Mouse (Mus musculus): ENCODE data around the gene Sgf29.
"Not testable (repeated sequence)": the region's sequence is repeated elsewhere in the genome, so short reads cannot be mapped to it uniquely, and the experiment has no call there.

Gene Sgf29

DNA sequence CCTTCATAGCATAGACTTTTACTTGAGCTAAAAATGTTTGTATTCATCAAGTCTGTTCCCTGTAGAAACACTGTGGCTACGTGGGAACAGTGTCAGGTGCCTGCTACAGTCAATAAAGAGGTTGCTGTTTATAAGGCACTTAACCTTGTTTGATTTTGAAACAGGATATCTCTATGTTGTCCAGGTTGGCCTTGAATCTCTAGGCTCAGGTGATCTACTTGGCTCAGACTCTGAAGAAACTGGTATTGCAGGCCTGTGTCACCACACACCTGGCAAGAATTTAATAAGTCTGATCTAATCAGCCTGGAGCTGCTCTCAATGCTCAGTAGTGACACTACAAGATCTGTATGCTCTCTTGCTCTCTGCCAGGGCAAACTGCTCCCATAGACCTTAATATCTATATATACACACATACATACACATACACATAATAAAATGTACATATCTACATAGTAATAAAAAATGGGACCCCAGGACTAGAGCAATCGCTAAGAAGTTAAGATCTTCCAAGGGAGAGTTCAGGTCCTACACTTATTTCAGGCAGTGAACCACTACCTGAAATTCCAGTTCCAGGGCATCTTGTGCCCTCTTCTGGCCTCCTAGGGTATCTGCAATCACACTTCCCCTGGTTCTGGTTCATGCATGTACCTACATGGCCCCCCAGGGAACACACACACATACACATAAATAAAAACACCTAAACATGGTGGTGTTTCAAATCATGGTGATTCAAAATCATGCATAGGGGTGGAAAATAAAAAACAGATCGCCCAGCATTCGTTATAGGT, 12.2 kb upstream of the Sgf29 start:
- DNase-seq (ENCODE audit: extremely low read depth, low read depth, low spot score): peak; percentile 92

DNA sequence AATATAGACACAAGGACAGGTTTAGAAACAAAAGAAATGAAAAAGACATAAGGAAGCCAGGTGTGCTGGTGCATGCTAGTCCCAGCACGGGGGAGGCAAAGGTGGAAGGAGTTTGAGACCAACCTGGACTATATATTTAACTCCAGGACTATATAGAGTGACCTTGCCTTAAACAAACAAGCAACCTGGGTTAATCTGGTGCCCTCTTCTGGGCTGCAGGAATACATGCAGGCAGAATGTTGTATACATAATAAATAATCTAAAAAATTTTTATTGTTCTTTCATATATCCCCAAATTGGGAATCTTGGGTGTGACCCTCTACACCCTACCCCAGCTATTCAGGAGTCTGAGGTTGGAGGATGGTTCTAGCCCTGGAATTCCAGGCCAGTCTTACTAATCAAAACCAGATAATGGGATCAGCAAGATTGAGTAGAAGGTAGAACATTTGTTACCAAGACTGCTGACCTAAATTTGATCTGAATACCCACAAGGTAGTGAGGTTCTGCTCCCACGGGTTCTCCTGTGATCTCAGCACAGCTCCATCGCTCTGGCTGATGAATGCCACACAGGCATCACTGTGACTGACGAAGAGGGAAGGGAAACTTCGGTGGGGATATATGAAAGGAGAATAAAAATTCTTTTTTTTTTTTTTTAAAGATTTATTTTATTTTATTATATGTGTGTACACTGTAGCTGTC, 6.4 kb upstream of the Sgf29 start:
- DNase-seq (ENCODE audit: extremely low read depth, low read depth, low spot score): no peak

DNA sequence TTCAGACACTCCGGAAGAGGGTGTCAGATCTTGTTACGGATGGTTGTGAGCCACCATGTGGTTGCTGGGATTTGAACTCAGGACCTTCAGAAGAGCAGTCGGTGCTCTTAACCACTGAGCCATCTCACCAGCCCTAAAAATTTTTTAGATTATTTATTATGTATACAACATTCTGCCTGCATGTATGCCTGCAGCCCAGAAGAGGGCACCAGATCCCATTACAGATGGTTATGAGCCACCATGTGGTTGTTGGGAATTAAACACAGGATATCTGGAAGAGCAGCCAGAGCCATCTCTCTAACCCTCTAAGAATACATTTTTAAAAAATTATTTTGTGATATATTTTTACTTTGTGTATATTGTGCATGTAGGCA, 5.9 kb upstream of the Sgf29 start:
- not testable (repeated sequence) for DNase-seq (ENCODE audit: extremely low read depth, low read depth, low spot score)

DNA sequence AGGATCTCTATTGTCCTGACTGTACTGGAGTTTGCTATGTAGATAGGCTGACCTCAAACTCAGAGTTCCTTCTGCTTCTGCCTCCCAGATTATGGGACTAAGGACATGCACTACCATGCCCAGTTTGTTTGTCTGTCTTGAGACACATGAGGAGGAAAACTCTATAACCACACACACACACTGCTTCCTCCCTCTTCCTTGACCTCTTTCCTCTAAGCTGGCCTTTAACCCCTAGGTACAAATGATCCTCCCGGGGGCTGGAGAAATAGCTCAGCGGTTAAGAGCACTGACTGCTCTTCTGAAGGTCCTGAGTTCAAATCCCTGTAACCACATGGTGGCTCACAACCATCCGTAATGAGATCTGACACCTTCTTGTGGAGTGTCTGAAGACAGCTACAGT, 4.8 kb upstream of the Sgf29 start:
- DNase-seq (ENCODE audit: extremely low read depth, low read depth, low spot score): no peak

DNA sequence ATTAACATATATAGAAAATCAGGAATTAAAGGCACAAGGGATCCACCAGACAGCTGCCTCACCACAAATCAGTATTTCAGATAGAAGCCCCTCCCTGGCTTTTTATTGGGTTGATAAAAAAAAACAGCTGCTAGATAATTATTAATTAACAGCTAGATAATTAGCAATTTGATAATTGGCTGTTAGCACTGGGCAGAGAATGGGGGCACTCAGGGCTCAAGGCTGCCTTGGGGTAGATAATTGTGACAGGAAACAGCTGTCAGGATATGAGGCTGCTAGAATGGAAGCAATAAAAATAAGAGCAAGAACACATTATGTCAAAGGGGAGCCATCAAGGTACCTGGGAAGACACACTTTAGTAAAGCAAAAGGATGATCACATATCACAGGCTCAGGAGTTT, 4.2 kb upstream of the Sgf29 start:
- DNase-seq (ENCODE audit: extremely low read depth, low read depth, low spot score): no peak

DNA sequence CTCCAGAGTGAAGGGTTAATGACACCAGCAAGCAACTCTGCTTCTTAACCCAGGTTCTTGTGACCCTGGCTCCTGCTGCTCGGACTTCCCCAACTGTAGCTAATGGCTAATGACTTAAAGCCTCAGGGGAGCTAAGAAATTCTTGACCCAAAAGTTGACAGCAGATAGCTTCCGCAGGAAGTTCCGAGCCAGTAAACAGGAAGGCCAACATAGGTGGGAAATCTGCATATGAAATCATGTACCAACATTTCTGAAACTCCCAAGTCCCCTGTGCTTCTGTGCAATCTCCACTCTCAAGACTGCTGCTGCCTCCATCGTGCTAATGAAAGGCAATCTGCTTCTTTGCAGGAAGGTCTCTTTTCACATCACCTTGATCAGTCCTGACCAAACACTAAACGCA, 3.4 kb upstream of the Sgf29 start:
- no peak for DNase-seq (ENCODE audit: extremely low read depth, low read depth, low spot score)

DNA sequence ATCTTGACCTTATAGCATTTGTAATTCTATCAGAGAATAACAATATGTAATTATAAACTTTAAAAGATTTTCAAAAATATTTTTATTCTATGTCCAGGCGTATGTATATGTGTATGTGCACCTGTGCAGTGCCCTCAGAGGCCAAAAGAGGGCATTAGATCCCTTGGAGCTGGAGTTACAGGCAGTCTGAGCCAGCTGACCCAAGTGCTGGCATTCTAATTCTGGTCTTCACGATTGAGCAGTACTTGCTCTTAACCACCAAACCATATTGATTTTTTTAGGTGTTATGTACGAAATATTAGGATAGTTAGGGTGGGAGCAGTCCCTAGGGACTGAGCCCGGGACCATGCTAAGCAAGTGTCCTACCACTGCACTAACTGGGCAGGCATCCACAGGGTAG, 623 bp upstream of the Sgf29 start:
- no peak for DNase-seq (ENCODE audit: extremely low read depth, low read depth, low spot score)

DNA sequence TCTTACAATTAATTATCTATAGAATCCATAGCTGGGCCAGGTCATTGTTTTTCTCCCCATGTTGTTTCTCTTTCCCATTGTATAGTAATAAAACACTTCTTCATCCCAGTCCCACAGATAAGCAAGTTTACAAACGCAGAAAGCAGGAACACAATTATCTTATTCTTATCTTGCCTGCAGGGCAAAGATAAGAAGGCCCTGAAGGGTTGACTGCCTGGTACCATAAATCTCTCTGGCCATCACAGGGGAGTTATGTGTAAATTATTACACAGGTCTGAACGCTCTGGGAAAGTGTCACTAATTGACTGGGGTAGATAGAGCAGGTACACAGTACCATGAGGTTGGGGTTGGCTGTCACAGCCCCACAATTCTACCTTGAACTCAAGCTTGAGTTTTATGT, 1.7 kb downstream of the Sgf29 start:
- no peak for DNase-seq (ENCODE audit: extremely low read depth, low read depth, low spot score)

DNA sequence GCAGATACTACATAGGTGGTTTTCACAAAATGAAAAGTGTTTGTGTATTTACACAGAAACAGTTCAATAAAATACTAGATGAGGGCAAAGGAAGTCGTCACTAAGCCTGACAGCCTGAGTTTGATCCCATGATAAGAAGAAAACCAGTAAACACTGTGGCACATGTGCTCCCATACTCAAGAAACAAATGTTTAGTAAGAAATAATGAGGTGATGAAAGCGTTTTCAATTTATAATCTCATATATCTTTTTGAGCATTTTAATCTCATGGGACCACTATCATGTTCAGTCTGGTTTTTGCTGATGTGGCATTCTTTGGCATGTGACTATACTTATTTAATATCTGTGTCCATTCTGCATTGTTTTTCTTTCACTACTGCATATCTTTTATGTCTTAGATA, 4.9 kb downstream of the Sgf29 start:
- no peak for DNase-seq (ENCODE audit: extremely low read depth, low read depth, low spot score)

DNA sequence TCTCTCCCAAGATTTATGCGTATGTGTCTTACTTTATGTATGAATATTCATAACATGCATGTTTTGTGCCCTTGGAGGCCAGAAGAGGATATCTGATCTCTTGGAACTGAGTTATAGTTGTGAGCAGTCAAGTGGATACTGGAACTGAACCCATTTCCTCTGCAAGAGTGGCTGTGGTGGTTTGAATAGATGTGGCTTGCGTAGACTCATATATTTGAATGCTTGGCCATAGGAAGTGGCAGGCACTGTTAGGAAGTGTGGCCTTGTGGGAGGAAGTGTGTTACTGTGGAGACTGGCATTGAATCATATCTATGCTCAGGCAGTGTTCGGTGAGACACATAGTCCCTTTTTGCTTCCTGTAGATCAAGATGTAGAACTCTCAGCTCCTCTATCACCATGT, 6.6 kb downstream of the Sgf29 start:
- DNase-seq (ENCODE audit: extremely low read depth, low read depth, low spot score): no peak

DNA sequence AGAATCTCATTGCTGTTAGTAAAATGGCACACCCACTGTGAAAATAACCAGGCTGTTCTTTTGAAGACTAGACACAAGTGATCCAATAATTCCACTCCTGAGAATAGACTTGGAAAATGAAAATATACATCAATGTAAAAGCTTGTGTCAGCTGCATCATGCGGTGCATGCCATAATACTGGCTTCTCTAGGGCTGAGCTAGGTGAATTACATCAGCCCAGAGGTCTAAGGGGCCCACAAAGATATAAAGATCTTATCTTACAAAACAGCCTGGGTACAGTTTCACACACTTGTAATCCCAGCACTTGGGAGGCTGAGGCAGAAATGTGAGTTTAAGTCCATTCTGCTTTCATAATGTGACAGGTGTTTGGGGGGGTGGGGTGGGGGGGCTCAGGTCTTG, 8.4 kb downstream of the Sgf29 start:
- DNase-seq (ENCODE audit: extremely low read depth, low read depth, low spot score): no peak

DNA sequence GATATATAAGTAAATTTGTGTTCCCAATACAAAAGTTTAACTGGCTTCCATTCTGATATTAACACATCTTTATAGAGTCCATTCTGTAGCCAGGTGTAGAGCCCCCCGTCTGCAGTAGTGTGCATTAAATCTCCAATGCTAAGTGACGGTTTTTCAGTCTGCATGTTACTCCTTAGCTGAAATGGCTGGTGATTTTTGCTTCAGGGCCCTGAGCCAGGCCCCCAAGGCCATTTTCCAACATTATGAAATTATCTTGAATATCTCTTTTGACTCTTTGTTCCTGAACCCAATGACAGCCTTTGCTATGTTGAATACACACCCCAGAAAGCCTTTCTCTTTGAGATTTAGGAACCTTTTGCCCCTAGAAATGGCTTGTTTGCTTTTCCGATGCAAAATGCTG, 10.7 kb downstream of the Sgf29 start:
- DNase-seq (ENCODE audit: extremely low read depth, low read depth, low spot score): no peak

DNA sequence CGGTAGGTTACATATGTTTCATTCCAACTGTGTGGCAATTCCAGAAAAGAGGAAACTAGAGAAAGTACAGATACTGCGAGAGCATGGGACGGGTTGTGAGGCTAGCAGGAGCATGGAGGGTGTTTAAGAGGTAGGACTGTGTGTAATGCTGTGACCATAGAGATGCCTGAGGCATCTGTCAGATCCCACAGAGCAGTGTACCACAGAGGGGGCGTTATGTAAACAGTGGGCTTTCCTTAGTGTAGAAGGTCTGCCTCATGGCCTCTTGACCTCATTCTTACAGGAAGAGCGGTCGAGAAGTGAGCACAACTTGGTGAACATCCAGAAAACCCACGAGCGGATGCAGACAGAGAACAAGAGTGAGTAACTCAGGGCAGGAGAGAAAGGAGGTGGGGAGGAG, 14.5 kb downstream of the Sgf29 start:
- DNase-seq (ENCODE audit: extremely low read depth, low read depth, low spot score): no peak

DNA sequence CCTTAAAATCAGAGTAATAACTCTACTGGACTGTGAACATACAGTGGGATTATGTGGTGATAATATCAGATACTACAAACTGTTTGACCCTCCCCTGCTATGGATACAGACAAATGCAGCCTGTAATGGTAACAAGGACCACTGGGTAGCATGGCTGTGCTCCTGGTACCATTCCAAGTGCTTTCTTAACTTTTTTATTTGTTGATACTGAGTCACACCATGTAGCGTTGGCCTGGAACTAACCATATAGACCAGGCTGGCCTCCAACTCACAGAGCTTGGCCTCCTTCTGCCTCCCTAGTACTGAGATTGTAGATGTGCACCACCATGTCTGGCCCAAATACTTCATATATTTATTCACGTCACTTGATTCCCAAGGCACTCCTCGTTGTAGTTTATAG, 16.2 kb downstream of the Sgf29 start:
- DNase-seq (ENCODE audit: extremely low read depth, low read depth, low spot score): no peak

DNA sequence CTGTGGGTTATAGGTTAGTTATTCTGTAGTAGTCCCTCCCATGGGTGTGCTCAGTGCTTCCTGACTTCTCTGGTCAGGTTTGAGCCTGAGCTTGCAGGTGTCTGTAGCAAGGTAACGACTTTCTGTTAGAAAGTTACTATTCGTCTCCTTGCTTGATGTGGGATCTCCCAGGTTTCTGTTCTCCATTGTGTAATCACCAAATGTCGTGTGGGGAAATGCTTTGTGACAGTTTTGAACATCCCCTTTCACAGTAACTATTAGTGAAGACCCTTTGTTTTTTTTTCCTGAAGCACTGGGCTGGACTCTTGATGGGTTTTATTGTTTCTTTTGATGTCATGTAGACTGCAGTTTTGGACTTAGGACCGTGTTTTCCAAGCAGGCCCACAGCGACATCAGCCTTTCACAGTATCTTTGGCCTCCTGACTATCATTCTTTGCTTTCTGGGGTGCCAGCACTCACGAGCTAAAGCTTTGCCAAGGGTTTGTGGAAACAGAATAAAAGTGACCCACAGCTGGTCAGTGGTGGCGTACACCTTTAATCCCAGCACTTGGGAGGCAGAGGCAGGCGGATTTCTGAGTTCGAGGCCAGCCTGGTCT, 18.5 kb downstream of the Sgf29 start:
- DNase-seq (ENCODE audit: extremely low read depth, low read depth, low spot score): no peak

DNA sequence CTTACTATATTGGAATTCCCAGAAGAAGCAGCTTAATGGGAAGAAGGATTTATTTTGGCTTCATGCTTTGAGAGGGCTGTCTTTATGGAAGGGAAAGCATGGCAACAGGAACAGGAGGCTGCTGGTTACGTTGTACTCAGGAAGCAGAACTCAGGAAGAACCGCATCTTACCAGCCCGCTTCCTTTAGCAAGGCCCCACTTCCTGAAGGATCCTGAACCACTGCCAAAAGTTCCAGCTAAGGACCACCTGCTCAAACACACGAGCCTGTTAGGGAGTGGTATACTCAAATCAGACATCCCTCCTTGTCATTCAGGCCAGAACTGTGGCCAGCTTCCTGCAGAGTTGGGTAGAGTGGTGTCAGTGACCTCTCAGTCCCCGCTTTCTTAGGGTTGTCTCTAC, 19.3 kb downstream of the Sgf29 start:
- no peak for DNase-seq (ENCODE audit: extremely low read depth, low read depth, low spot score)

DNA sequence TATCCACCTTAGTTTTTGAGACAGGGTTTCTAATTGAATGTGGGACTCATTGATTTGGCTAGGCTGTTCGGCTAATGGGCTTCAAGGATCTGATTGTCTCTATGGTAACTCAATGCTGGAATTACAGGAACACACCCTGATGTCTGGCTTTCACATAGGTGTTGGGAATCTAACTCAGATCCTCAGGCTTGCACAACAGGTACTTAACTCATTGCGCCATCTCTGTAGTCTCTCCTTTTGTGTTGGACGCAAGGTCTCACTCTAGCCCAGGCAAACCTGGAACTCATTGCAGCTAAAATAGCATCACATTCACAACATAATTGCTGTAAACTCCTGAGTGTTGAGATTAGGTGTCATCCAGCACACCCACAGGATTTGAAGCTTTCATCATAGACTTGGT, 21.0 kb downstream of the Sgf29 start:
- no peak for DNase-seq (ENCODE audit: extremely low read depth, low read depth, low spot score)

DNA sequence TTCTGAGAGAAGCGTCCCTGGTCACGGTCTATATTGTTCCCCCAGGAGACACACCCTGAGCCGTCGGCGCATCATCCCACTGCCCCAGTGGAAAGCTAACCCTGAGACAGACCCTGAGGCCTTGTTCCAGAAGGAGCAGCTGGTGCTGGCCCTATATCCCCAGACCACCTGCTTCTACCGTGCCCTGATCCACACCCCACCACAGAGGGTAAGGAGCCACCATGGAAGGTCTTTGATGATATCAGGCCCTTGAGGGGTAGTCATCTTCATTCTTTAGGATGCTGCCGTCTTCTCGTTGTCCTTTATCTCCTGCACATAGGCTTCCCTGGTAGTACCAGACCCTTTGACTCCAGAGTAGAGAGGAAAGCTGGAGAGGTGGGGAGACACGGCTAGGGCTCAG, 23.0 kb downstream of the Sgf29 start:
- DNase-seq (ENCODE audit: extremely low read depth, low read depth, low spot score): no peak

DNA sequence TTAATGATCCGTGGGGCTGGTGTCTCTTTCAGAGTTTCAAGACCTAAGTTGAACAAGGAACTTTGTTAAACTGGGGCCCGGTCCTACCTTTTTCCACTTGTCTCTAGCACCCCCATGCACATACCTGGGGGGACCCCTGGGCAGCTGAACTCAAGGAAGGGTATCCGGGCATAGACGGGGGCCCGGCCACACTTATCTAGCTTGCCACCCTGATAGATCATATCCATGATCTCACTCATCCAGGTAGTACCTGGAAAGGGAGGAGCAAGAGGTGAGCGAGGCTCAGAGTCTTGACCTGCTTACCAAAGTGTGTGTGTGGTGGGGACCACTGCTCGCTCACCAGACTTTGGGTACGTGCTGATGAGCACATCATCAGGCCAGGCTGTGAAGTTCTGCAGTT, 26.0 kb downstream of the Sgf29 start:
- DNase-seq (ENCODE audit: extremely low read depth, low read depth, low spot score): no peak

DNA sequence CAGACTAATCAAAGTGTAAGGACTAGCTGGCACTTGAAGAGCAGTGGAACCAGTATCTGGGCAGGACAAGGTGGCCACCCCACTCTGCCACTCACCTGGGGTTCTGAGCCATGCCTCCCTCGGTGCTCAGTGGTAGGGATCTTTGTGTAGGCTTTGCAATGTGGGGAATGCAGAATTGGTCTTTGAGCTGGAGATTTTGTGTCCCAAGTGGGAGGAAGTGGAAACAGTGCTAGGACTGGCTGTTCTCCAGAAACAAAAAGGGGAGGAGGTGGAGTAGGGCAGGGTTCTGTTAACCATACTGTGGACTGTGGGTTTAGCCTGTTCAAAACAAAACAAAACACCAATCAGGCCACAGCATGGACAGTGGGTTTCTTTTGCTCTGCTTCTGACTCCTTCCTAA, 27.1 kb downstream of the Sgf29 start, which contains the start of gene Sult1a1:
Gene Sult1a1 (minus strand): TSS at position 226 of the 400 bp plus-strand sequence.
- DNase-seq (ENCODE audit: extremely low read depth, low read depth, low spot score): no peak

DNA sequence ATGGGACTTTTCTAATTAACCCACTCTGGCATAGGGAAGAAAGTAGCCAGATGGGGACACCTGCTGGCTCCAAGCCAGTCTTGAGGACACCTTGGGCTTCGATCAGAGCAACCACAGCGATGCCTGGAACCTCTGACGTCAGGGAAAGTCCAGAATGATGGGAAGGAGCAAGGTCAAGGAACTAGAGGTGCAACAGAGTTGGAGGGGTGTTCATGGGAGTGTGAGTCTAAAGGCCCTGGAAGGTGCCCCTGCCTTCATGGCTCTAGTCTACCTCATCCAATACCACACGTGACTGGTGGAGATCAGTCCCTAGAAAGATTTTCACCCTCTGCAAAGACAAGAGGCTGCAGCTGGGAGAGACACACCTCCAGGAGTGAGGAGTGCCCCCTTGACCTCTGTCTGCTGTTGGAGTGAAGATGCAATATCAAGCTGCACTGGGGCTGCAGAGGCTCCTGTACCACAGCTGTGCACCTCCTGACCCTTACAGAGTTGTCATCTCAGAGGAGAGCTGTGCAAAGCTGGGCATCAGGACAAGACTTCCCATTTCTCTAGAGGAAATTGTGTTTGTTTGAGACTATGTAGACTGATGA, 27.6 kb downstream of the Sgf29 start:
- DNase-seq (ENCODE audit: extremely low read depth, low read depth, low spot score): no peak
